Mouse (Mus musculus): Measurements from ENCODE around the gene Ccdc116. TPM values are rescaled to one million over a fixed set of nuclear protein-coding genes. Genes with fewer than 3 reads are reported as not detected.

Ccdc116 gene
- total and polyA plus RNA-seq, 3 experiments, result 0.14 to 0.35 TPM; not detected in 1

GRCm38 (mm10) chr16:17154346-17154745 lies 7.3 kb upstream of the Ccdc116 start:
- no peak for TF ChIP-seq POLR2A (IDR thresholded peaks at IDR 0.05; ENCODE audit: insufficient read depth, low read depth, low read length)
- no peak for TF ChIP-seq CTCF (IDR thresholded peaks at IDR 0.05)
- no peak for TF ChIP-seq EP300 (IDR thresholded peaks at IDR 0.05; ENCODE audit: insufficient read depth, low read depth, low read length)
- peaks cover 2% of the 10 kb centered on the region for H3K36me3 ChIP-seq (ENCODE audit: control insufficient read depth, insufficient read depth, low read length)
- no peaks in the 10 kb centered on the region for H3K27me3 ChIP-seq (ENCODE audit: control insufficient read depth, insufficient read depth, low read length)
- no peak for DNase-seq
- no peak overlapping the region for H3K4me3 ChIP-seq
- no peak overlapping the region for H3K27ac ChIP-seq
- no peak overlapping the region for H3K9ac ChIP-seq (ENCODE audit: low read depth, low read length)
- intact Hi-C loops (cut with DNase I), result loop anchor here (5.0 kb wide), 1 partner anchor 123 kb away; the partner anchor contains the start of gene Tmem191c
- 86% methylated on average over 2 of the region's 2 CpGs for WGBS
- no peaks in the 10 kb centered on the region for H3K4me1 ChIP-seq (ENCODE audit: control insufficient read depth, insufficient read depth, low read length)
- no peaks in the 10 kb centered on the region for H3K79me2 ChIP-seq (replicated peaks; ENCODE audit: control insufficient read depth, insufficient read depth, low read length)

- TF ChIP-seq CTCF (IDR thresholded peaks at IDR 0.05) (no peak), POLR2A (IDR thresholded peaks at IDR 0.05; ENCODE audit: insufficient read depth, low read depth, low read length) (no peak), EP300 (IDR thresholded peaks at IDR 0.05; ENCODE audit: insufficient read depth, low read depth, low read length) (no peak)
- Histone ChIP-seq H3K4me3 (no peak overlapping the region), H3K4me1 (ENCODE audit: control insufficient read depth, insufficient read depth, low read length) (no peaks in the 10 kb centered on the region), H3K27ac (no peak overlapping the region), H3K9ac (ENCODE audit: low read depth, low read length) (no peak overlapping the region), H3K79me2 (replicated peaks; ENCODE audit: control insufficient read depth, insufficient read depth, low read length) (no peaks in the 10 kb centered on the region), H3K36me3 (ENCODE audit: control insufficient read depth, insufficient read depth, low read length) (no peaks in the 10 kb centered on the region; the same call in 1 of the 2 replicates), H3K27me3 (ENCODE audit: control insufficient read depth, insufficient read depth, low read length) (no peaks in the 10 kb centered on the region)
- intact Hi-C loops (cut with DNase I), result loop anchor here (5.0 kb wide), 1 partner anchor 125 kb away; the partner anchor contains the start of gene Tmem191c
- 94% methylated on average over 4 of the region's 4 CpGs for WGBS
- no peak for DNase-seq
Observed at GRCm38 (mm10) chr16:17151874-17152273, 4.8 kb upstream of the Ccdc116 start.

- H3K36me3 ChIP-seq (ENCODE audit: control insufficient read depth, insufficient read depth, low read length), result no peaks in the 10 kb centered on the region; the same call in 1 of the 2 replicates
- 74% methylated on average over 7 of the region's 7 CpGs for WGBS
Observed at GRCm38 (mm10) chr16:17150520-17151258, 3.7 kb upstream of the Ccdc116 start.

GRCm38 (mm10) chr16:17148084-17148483 lies 1.1 kb upstream of the Ccdc116 start:
- Histone ChIP-seq H3K36me3 (ENCODE audit: control insufficient read depth, insufficient read depth, low read length) (no peaks in the 10 kb centered on the region), H3K4me3 (no peak overlapping the region), H3K9ac (ENCODE audit: low read depth, low read length) (no peak overlapping the region), H3K4me1 (ENCODE audit: control insufficient read depth, insufficient read depth, low read length) (no peaks in the 10 kb centered on the region), H3K27me3 (ENCODE audit: control insufficient read depth, insufficient read depth, low read length) (no peaks in the 10 kb centered on the region), H3K79me2 (replicated peaks; ENCODE audit: control insufficient read depth, insufficient read depth, low read length) (no peaks in the 10 kb centered on the region), H3K27ac (no peak overlapping the region)
- DNase-seq, result no peak
- TF ChIP-seq CTCF (IDR thresholded peaks at IDR 0.05) (peak; percentile 13; the same call in 1 of the 2 replicates), EP300 (IDR thresholded peaks at IDR 0.05; ENCODE audit: insufficient read depth, low read depth, low read length) (no peak)
- 44% methylated on average over 16 of the region's 16 CpGs for WGBS
- intact Hi-C loops (cut with DNase I), result no loop called here

More at GRCm38 (mm10) chr16:17150520-17151258, 3.7 kb upstream of the Ccdc116 start:
- H3K4me1 ChIP-seq (ENCODE audit: control insufficient read depth, insufficient read depth, low read length), result no peaks in the 10 kb centered on the region
- H3K79me2 ChIP-seq (replicated peaks; ENCODE audit: control insufficient read depth, insufficient read depth, low read length), result no peaks in the 10 kb centered on the region
- intact Hi-C loops (cut with DNase I), result loop anchor here (5.0 kb wide), 1 partner anchor 127 kb away; the partner anchor contains the start of gene Tmem191c
- H3K9ac ChIP-seq (ENCODE audit: low read depth, low read length), result no peak overlapping the region
- TF ChIP-seq CTCF (IDR thresholded peaks at IDR 0.05) (no peak), POLR2A (IDR thresholded peaks at IDR 0.05; ENCODE audit: insufficient read depth, low read depth, low read length) (no peak), EP300 (IDR thresholded peaks at IDR 0.05; ENCODE audit: insufficient read depth, low read depth, low read length) (no peak)
- no peak overlapping the region for H3K27ac ChIP-seq
- H3K4me3 ChIP-seq, result no peak overlapping the region
- DNase-seq, result no peak
- H3K27me3 ChIP-seq (ENCODE audit: control insufficient read depth, insufficient read depth, low read length), result no peaks in the 10 kb centered on the region

- Histone ChIP-seq H3K27me3 (ENCODE audit: control insufficient read depth, insufficient read depth, low read length) (no peaks in the 10 kb centered on the region), H3K4me1 (ENCODE audit: control insufficient read depth, insufficient read depth, low read length) (no peaks in the 10 kb centered on the region), H3K36me3 (ENCODE audit: control insufficient read depth, insufficient read depth, low read length) (no peaks in the 10 kb centered on the region), H3K79me2 (replicated peaks; ENCODE audit: control insufficient read depth, insufficient read depth, low read length) (no peaks in the 10 kb centered on the region), H3K4me3 (peak overlapping the region; percentile 74), H3K9ac (ENCODE audit: low read depth, low read length) (peak overlapping the region; percentile 61), H3K27ac (no peak overlapping the region)
- intact Hi-C loops (cut with DNase I), result loop anchor here (2.0 kb wide), 1 partner anchor 53 kb away; no protein-coding TSS in a partner anchor
- peak in 1 of 2 experiments; percentile 16 for DNase-seq
- 3% methylated on average over 41 of the region's 41 CpGs for WGBS
- TF ChIP-seq EP300 (IDR thresholded peaks at IDR 0.05; ENCODE audit: insufficient read depth, low read depth, low read length) (no peak), CTCF (IDR thresholded peaks at IDR 0.05) (no peak), POLR2A (IDR thresholded peaks at IDR 0.05; ENCODE audit: insufficient read depth, low read depth, low read length) (no peak)
Observed at GRCm38 (mm10) chr16:17147391-17147929, 431 bp upstream of the Ccdc116 start.

GRCm38 (mm10) chr16:17144339-17144738 lies 2.7 kb downstream of the Ccdc116 start, which contains the start of gene Ydjc:
TSS of gene Ydjc (plus strand) at chr16:17144621.
- Histone ChIP-seq H3K79me2 (replicated peaks; ENCODE audit: control insufficient read depth, insufficient read depth, low read length) (no peaks in the 10 kb centered on the region), H3K27ac (no peak within 1 kb of the TSS), H3K4me1 (ENCODE audit: control insufficient read depth, insufficient read depth, low read length) (no peaks in the 10 kb centered on the region), H3K9ac (ENCODE audit: low read depth, low read length) (no peak within 1 kb of the TSS), H3K4me3 (no peak within 1 kb of the TSS), H3K27me3 (ENCODE audit: control insufficient read depth, insufficient read depth, low read length) (no peaks in the 10 kb centered on the region), H3K36me3 (ENCODE audit: control insufficient read depth, insufficient read depth, low read length) (no peaks in the 10 kb centered on the region)
- TF ChIP-seq POLR2A (IDR thresholded peaks at IDR 0.05; ENCODE audit: insufficient read depth, low read depth, low read length), result no peak
- TF ChIP-seq EP300 (IDR thresholded peaks at IDR 0.05; ENCODE audit: insufficient read depth, low read depth, low read length), result no peak
- no peak for TF ChIP-seq CTCF (IDR thresholded peaks at IDR 0.05)
- intact Hi-C loops (cut with DNase I), result no loop called here
- WGBS, result 33% methylated on average over 7 of the region's 7 CpGs
- no peak for DNase-seq

Measured in heart, adult 2 months (tissue).